Mouse (Mus musculus) small intestine, adult 2 months (tissue): ENCODE data around the gene H1f0.

ENCODE experiments used
- CTCF ChIP-seq: fragments of 200-500 bp; IDR thresholded peaks from 2 replicates; pipeline ENCODE4 v1.5.1; 2012; ENCODE audit warnings: low read depth, mild to moderate bottlenecking, control low read depth, inconsistent platforms, low read length, moderate library complexity, mixed read lengths; ENCODE audit not compliant: insufficient replicate concordance, insufficient read length; ENCODE audit errors: extremely low read depth
- POLR2A ChIP-seq: fragments of 200-500 bp; IDR thresholded peaks from 2 replicates; pipeline ENCODE4 v1.6.1; 2012; ENCODE audit warnings: low read depth, mild to moderate bottlenecking, control low read depth, inconsistent platforms, low read length, moderate library complexity

DNA sequence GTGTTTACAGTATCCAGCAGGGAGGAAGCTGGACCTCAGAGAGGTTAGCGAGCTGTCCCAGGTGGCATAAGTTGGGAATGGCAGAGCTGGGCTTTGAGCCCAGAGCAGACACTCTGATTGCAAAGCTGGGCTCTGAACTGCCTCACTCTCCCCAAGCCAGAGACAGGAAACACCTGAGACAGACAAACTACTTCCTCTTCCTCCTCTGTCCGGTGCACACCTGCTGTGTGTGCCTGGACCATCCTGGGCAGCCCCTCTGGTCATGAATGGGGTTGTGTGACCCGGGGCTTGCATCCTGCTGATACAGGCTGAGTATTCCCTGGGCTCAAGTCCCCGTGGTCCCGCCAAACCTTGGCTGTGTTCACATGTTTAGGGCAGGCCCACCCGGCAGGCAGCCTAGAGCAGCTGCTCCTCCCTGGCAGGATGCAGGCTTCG lies 27.9 kb upstream of the H1f0 start:
- TF ChIP-seq POLR2A: no peak
- TF ChIP-seq CTCF: no peak
